Mouse (Mus musculus) limb, embryonic 14.5 days (tissue): Measurements from ENCODE around the gene Jsrp1. TPM values are rescaled to one million over a fixed set of nuclear protein-coding genes. Genes with fewer than 3 reads are reported as not detected.

ENCODE experiments used
- ATAC-seq: fragments of 200-750 bp; cut with Nextera tagmentation; 2 replicates; pipeline ENCODE4 v1.8.0; 2017; ENCODE audit warnings: low read depth, moderate number of reproducible peaks, moderate TSS enrichment; ENCODE audit not compliant: low FRiP score
- DNase-seq: peaks from one replicate; pipeline ENCODE4 v3.0.0-alpha.2; 2015; ENCODE audit warnings: low spot score
- H3K27ac ChIP-seq: fragments of 300-500 bp; sonication (generic); replicated peaks from 2 replicates; pipeline ENCODE4 v1.5.1; 2014; ENCODE audit warnings: low read depth, mild to moderate bottlenecking, low read length, moderate library complexity, mixed read lengths
- H3K27me3 ChIP-seq: fragments of 300-500 bp; sonication (generic); 2 replicates; pipeline ENCODE4 v1.6.1; 2014; ENCODE audit warnings: low read length, mixed read lengths; ENCODE audit not compliant: control insufficient read depth, insufficient read depth
- H3K36me3 ChIP-seq: fragments of 300-500 bp; sonication (generic); 2 replicates; pipeline ENCODE4 v1.6.1; 2014; ENCODE audit warnings: mild to moderate bottlenecking, low read length, moderate library complexity, mixed read lengths; ENCODE audit not compliant: control insufficient read depth, insufficient read depth
- H3K4me1 ChIP-seq: fragments of 300-500 bp; sonication (generic); 2 replicates; pipeline ENCODE4 v1.6.1; 2014; ENCODE audit warnings: antibody characterized with exemption, low read length, mixed read lengths; ENCODE audit not compliant: control insufficient read depth, insufficient read depth
- H3K4me2 ChIP-seq: fragments of 300-500 bp; sonication (generic); replicated peaks from 2 replicates; pipeline ENCODE4 v1.6.1; 2014; ENCODE audit warnings: low read depth, mild to moderate bottlenecking, low read length, moderate library complexity; ENCODE audit not compliant: severe bottlenecking
- H3K4me3 ChIP-seq: fragments of 300-500 bp; sonication (generic); replicated peaks from 2 replicates; pipeline ENCODE4 v1.5.1; 2014; ENCODE audit warnings: low read length
- H3K9ac ChIP-seq: fragments of 300-500 bp; sonication (generic); 2 replicates; pipeline ENCODE4 v1.6.1; 2014; ENCODE audit warnings: mild to moderate bottlenecking, low read depth, low read length, moderate library complexity; ENCODE audit not compliant: severe bottlenecking
- H3K9me3 ChIP-seq: fragments of 300-500 bp; sonication (generic); 2 replicates; pipeline ENCODE4 v1.6.1; 2016; ENCODE audit warnings: low read length; ENCODE audit not compliant: control insufficient read depth
- POLR2A ChIP-seq: fragments of 200-500 bp; IDR thresholded peaks from 2 replicates; pipeline ENCODE4 v1.8.0; 2012; ENCODE audit warnings: inconsistent platforms, mild to moderate bottlenecking, moderate library complexity, borderline replicate concordance; ENCODE audit not compliant: insufficient read depth, insufficient read length; ENCODE audit errors: extremely low read depth
- WGBS: fragments of 180-500 bp; shearing (Covaris S2); extraction: QIAGEN DNeasy Blood & Tissue Kit; methylation state at CpG from one replicate; pipeline ENCODE4 v1.1.7; 2014; 5-methylcytosine and 5-hydroxymethylcytosine counted together
- polyA plus RNA-seq, 2 experiments: library from polyadenylated mRNA; depleted of rRNA in 1 of 2; stranded (reverse) in 1 of 2; unstranded in 1 of 2; fragments of >200 nt; fragmentation: Nextera tagmentation in 1 of 2; extraction: Ambion mirVana in 1 of 2; gene quantifications; 2 replicates each; pipeline versions ENCODE4 v1.2.1 to v1.2.3; 2012 to 2014

The Jsrp1 gene
- polyA plus RNA-seq, 2 experiments, result 6.1 to 12.1 TPM

GRCm38 (mm10) chr10:80777123-80777522 lies 36.2 kb downstream of the Jsrp1 start:
- Histone ChIP-seq H3K27me3 (no peaks in the 10 kb centered on the region), H3K4me2 (no peak overlapping the region), H3K9me3 (no peaks in the 10 kb centered on the region), H3K4me1 (peaks cover 4% of the 10 kb centered on the region; the same call in 1 of the 2 replicates), H3K9ac (no peak overlapping the region), H3K27ac (no peak overlapping the region), H3K36me3 (peaks cover 97% of the 10 kb centered on the region), H3K4me3 (no peak overlapping the region)
- DNase-seq (no peak), ATAC-seq (no peak)
- WGBS, result 97% methylated on average over 5 of the region's 5 CpGs
- TF ChIP-seq POLR2A, result no peak

GRCm38 (mm10) chr10:80776358-80776869 lies 36.9 kb downstream of the Jsrp1 start:
- Histone ChIP-seq H3K4me1 (peaks cover 4% of the 10 kb centered on the region; the same call in 1 of the 2 replicates), H3K27ac (no peak overlapping the region), H3K9ac (no peak overlapping the region), H3K27me3 (no peaks in the 10 kb centered on the region), H3K9me3 (no peaks in the 10 kb centered on the region), H3K36me3 (peaks cover 97% of the 10 kb centered on the region), H3K4me3 (no peak overlapping the region), H3K4me2 (no peak overlapping the region)
- DNase-seq (no peak), ATAC-seq (no peak)
- no peak for TF ChIP-seq POLR2A
- WGBS, result 82% methylated on average over 6 of the region's 6 CpGs

- Histone ChIP-seq H3K27ac (no peak overlapping the region), H3K9me3 (no peaks in the 10 kb centered on the region), H3K4me1 (peaks cover 4% of the 10 kb centered on the region; the same call in 1 of the 2 replicates), H3K9ac (no peak overlapping the region), H3K36me3 (peaks cover 97% of the 10 kb centered on the region), H3K4me3 (no peak overlapping the region), H3K27me3 (no peaks in the 10 kb centered on the region), H3K4me2 (no peak overlapping the region)
- ATAC-seq, result no peak
- 87% methylated on average over 4 of the region's 4 CpGs for WGBS
- DNase-seq, result no peak
- no peak for TF ChIP-seq POLR2A
Measured at GRCm38 (mm10) chr10:80775731-80776130, 37.6 kb downstream of the Jsrp1 start.

GRCm38 (mm10) chr10:80774981-80775380 lies 38.3 kb downstream of the Jsrp1 start:
- DNase-seq (no peak), ATAC-seq (no peak)
- no peak for TF ChIP-seq POLR2A
- no peak overlapping the region for H3K27ac ChIP-seq
- H3K9ac ChIP-seq, result no peak overlapping the region
- no peaks in the 10 kb centered on the region for H3K9me3 ChIP-seq
- 87% methylated on average over 4 of the region's 4 CpGs for WGBS
- peaks cover 4% of the 10 kb centered on the region; the same call in 1 of the 2 replicates for H3K4me1 ChIP-seq
- peaks cover 97% of the 10 kb centered on the region for H3K36me3 ChIP-seq
- H3K27me3 ChIP-seq, result no peaks in the 10 kb centered on the region
- no peak overlapping the region for H3K4me3 ChIP-seq
- no peak overlapping the region for H3K4me2 ChIP-seq

- Histone ChIP-seq H3K9ac (no peak overlapping the region), H3K4me1 (peaks cover 4% of the 10 kb centered on the region; the same call in 1 of the 2 replicates), H3K27me3 (no peaks in the 10 kb centered on the region), H3K4me2 (no peak overlapping the region), H3K36me3 (peaks cover 97% of the 10 kb centered on the region), H3K4me3 (no peak overlapping the region), H3K9me3 (no peaks in the 10 kb centered on the region), H3K27ac (peak overlapping the region; percentile 39; the same call in 1 of the 2 replicates)
- peak; percentile 77 for ATAC-seq
- no peak for TF ChIP-seq POLR2A
- DNase-seq, result peak; percentile 86
- 34% methylated on average over 2 of the region's 2 CpGs for WGBS
Measured at GRCm38 (mm10) chr10:80774549-80774948, 38.7 kb downstream of the Jsrp1 start.

GRCm38 (mm10) chr10:80773816-80774215 lies 39.5 kb downstream of the Jsrp1 start:
- Histone ChIP-seq H3K4me1 (peaks cover 4% of the 10 kb centered on the region; the same call in 1 of the 2 replicates), H3K9me3 (no peaks in the 10 kb centered on the region), H3K4me3 (no peak overlapping the region), H3K4me2 (no peak overlapping the region), H3K27me3 (no peaks in the 10 kb centered on the region), H3K36me3 (peaks cover 95% of the 10 kb centered on the region), H3K9ac (no peak overlapping the region), H3K27ac (no peak overlapping the region)
- 79% methylated on average over 5 of the region's 5 CpGs for WGBS
- DNase-seq (no peak), ATAC-seq (no peak)
- no peak for TF ChIP-seq POLR2A
